Mouse (Mus musculus): Measurements from ENCODE around the gene Spns3. TPM values are rescaled to one million over a fixed set of nuclear protein-coding genes. Genes with fewer than 3 reads are reported as not detected.
A peak's percentile ranks its signal among the peaks of the same experiment; 100 is the strongest.

Gene Spns3
- polyA plus RNA-seq, 1 experiment = 13.2 TPM

DNA sequence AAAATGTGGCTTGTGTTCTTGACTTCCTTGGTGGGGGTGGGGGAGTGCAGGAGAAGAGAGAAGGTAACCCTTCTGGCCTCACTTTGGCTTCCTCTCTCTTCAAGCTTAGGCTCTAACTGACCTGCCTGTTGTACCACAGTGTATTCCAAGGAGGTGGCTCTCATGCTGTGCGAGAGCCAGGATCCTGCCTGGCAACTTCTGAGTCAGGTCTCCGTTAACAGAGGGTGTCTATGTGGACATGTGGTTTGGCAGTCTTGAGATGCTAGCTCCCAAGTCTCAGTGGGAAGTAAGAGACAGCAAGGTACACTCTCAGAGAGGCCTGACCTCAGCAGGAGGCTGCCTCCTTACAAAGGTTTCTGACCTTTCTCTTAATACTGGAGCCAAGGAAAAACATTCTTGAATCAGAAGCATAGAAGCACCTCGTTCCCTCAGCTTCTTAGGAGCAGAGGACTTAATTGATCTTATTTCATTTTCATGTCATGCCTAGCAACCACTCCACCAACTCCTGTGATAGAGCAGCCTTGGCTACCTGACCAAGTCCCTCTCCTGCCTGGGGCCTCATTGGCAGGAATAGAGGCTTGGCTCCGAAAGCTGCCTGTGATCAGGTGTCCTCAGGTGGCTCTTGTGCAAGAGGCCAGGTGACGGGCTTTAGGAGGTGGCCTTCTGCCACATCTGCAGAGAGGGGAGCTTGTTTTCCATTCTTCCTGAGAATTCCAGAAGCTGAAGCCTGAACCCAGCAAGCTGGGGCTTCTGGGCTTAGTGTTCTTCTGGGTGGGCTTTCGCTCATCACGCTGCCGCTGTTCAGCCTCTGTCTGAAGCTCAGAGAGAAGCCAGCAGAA is 31.5 kb upstream of the Spns3 start:
- Histone ChIP-seq H3K4me3 (replicated peaks; ENCODE audit: control insufficient read depth, low read depth, low read length) (no peak overlapping the region), H3K4me1 (ENCODE audit: control insufficient read depth, insufficient read depth, low read length) (no peaks in the 10 kb centered on the region), H3K27ac (ENCODE audit: control insufficient read depth, insufficient read depth, low read depth, low read length, poor library complexity) (no peak overlapping the region)
- TF ChIP-seq CTCF (IDR thresholded peaks at IDR 0.05; ENCODE audit: control insufficient read depth, insufficient read depth, low read length) (no peak), POLR2A (IDR thresholded peaks at IDR 0.05; ENCODE audit: borderline replicate concordance, control insufficient read depth, low read depth, low read length) (no peak)
- 84% methylated on average over 8 of the region's 8 CpGs for WGBS

DNA sequence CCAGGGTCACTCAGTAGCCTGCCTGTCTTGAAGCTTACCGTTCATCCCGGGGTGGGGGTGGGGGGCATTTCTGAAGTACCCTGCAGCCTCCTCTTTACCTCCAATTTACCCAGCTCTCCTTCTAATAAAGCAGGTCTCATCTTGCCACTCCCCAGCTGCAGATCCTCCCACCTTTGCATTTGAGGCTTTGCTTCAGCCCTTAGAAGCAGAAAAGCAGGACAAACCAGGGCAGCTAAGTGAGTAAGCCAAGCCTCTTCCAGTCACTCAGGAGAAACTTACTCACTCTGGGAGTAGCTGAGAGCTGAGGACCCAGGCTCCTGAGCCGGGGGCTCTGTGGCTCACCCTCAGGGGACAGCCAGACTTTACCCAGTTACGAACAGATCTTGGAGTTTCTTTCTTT is 28.2 kb upstream of the Spns3 start:
- 79% methylated on average over 4 of the region's 4 CpGs for WGBS
- no peaks in the 10 kb centered on the region for H3K4me1 ChIP-seq (ENCODE audit: control insufficient read depth, insufficient read depth, low read length)
- H3K4me3 ChIP-seq (replicated peaks; ENCODE audit: control insufficient read depth, low read depth, low read length) = no peak overlapping the region
- no peak overlapping the region for H3K27ac ChIP-seq (ENCODE audit: control insufficient read depth, insufficient read depth, low read depth, low read length, poor library complexity)
- TF ChIP-seq CTCF (IDR thresholded peaks at IDR 0.05; ENCODE audit: control insufficient read depth, insufficient read depth, low read length) (no peak), POLR2A (IDR thresholded peaks at IDR 0.05; ENCODE audit: borderline replicate concordance, control insufficient read depth, low read depth, low read length) (no peak)

DNA sequence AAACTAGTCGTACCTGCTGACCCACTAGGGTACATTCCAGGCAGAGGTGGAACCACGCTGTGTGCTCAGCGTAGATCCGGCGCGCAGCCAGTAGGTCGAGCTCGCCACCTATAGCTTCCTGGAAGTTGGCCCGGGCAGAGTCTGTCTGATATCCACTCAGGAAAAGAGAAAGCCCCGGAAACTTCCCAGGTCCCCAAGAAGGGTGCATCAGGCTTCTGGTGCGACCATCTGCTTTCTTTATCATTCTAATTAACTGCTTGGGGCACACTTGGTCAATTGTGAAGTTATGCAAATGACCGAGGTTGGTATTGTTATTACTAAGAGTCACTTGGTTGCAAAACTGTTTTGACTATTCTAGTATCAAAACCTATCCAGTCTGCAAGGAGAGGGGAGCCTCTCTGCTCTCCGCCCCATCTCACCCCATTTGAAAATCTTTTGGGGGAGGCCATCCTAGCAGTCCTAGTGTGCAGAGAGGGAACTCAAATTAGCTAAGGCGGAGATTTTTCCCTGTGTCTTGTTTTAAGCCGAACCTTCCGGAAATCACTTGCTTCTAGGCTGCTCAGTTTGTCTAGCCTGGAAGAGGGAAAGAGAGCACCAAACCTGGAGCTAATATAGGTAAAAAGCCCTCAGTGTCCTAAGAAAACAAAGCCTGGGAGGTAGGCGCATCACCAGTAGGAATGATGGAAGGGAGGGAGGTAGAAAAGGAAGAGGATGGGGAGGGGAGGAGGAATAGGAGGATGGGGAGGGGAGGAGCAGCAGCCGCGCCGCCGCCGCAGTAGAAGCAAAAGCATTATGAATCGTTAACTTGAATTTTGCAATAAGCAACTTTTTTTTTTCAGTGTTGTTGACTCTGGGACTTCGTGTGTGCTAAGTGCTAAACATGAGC is 26.4 kb upstream of the Spns3 start:
- Histone ChIP-seq H3K4me1 (ENCODE audit: control insufficient read depth, insufficient read depth, low read length) (no peaks in the 10 kb centered on the region), H3K27ac (ENCODE audit: control insufficient read depth, insufficient read depth, low read depth, low read length, poor library complexity) (no peak overlapping the region), H3K4me3 (replicated peaks; ENCODE audit: control insufficient read depth, low read depth, low read length) (peak overlapping the region; percentile 35)
- 10% methylated on average over 24 of the region's 24 CpGs for WGBS
- TF ChIP-seq CTCF (IDR thresholded peaks at IDR 0.05; ENCODE audit: control insufficient read depth, insufficient read depth, low read length) = 0 out of 2 replicates have a peak, but pooled peaks have one; percentile 17
- TF ChIP-seq POLR2A (IDR thresholded peaks at IDR 0.05; ENCODE audit: borderline replicate concordance, control insufficient read depth, low read depth, low read length) = no peak

- H3K27ac ChIP-seq (ENCODE audit: control insufficient read depth, insufficient read depth, low read depth, low read length, poor library complexity) = no peak overlapping the region
- WGBS = 72% methylated on average over 7 of the region's 7 CpGs
- no peaks in the 10 kb centered on the region for H3K4me1 ChIP-seq (ENCODE audit: control insufficient read depth, insufficient read depth, low read length)
- H3K4me3 ChIP-seq (replicated peaks; ENCODE audit: control insufficient read depth, low read depth, low read length) = no peak overlapping the region
- no peak for TF ChIP-seq CTCF (IDR thresholded peaks at IDR 0.05; ENCODE audit: control insufficient read depth, insufficient read depth, low read length)
- TF ChIP-seq POLR2A (IDR thresholded peaks at IDR 0.05; ENCODE audit: borderline replicate concordance, control insufficient read depth, low read depth, low read length) = no peak
Measured at GRCm38 (mm10) chr11:72576111-72576465, 25.8 kb upstream of the Spns3 start.

DNA sequence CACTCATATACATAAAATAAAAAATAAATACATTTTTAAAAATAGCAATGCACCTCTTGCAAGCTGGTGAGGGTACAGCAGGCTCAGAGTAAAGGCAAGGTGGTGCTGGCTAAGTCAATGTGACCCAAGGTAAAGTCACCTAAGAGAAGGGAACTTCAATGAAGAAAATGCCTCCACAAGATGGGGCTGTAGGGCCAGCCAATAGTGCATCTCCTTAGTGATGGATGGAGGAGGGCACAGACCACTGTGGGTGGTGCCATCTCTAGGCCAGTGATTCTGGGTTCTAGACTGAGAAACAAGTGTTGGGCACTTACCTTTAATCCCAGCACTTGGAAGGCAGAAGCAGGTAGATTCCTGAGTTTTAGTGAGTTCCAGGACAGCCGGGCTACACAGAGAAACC is 23.5 kb upstream of the Spns3 start:
- no peak overlapping the region for H3K4me3 ChIP-seq (replicated peaks; ENCODE audit: control insufficient read depth, low read depth, low read length)
- TF ChIP-seq CTCF (IDR thresholded peaks at IDR 0.05; ENCODE audit: control insufficient read depth, insufficient read depth, low read length) (peak; percentile 49), POLR2A (IDR thresholded peaks at IDR 0.05; ENCODE audit: borderline replicate concordance, control insufficient read depth, low read depth, low read length) (no peak)
- H3K27ac ChIP-seq (ENCODE audit: control insufficient read depth, insufficient read depth, low read depth, low read length, poor library complexity) = no peak overlapping the region
- whole genome bisulfite sequencing = 95% methylated on average over 1 of the region's 1 CpGs
- no peaks in the 10 kb centered on the region; the same call in 1 of the 2 replicates for H3K4me1 ChIP-seq (ENCODE audit: control insufficient read depth, insufficient read depth, low read length)

- Histone ChIP-seq H3K27ac (ENCODE audit: control insufficient read depth, insufficient read depth, low read depth, low read length, poor library complexity) (no peak overlapping the region), H3K4me1 (ENCODE audit: control insufficient read depth, insufficient read depth, low read length) (no peaks in the 10 kb centered on the region; the same call in 1 of the 2 replicates), H3K4me3 (replicated peaks; ENCODE audit: control insufficient read depth, low read depth, low read length) (no peak overlapping the region)
- WGBS = 2% methylated on average over 18 of the region's 18 CpGs
- TF ChIP-seq POLR2A (IDR thresholded peaks at IDR 0.05; ENCODE audit: borderline replicate concordance, control insufficient read depth, low read depth, low read length) = no peak
- peak; percentile 72 for TF ChIP-seq CTCF (IDR thresholded peaks at IDR 0.05; ENCODE audit: control insufficient read depth, insufficient read depth, low read length)
Measured at GRCm38 (mm10) chr11:72570319-72570979, 20.1 kb upstream of the Spns3 start.

- no peak overlapping the region for H3K27ac ChIP-seq (ENCODE audit: control insufficient read depth, insufficient read depth, low read depth, low read length, poor library complexity)
- TF ChIP-seq POLR2A (IDR thresholded peaks at IDR 0.05; ENCODE audit: borderline replicate concordance, control insufficient read depth, low read depth, low read length) (no peak), CTCF (IDR thresholded peaks at IDR 0.05; ENCODE audit: control insufficient read depth, insufficient read depth, low read length) (no peak)
- H3K4me3 ChIP-seq (replicated peaks; ENCODE audit: control insufficient read depth, low read depth, low read length) = no peak overlapping the region
- 76% methylated on average over 11 of the region's 11 CpGs for WGBS
- H3K4me1 ChIP-seq (ENCODE audit: control insufficient read depth, insufficient read depth, low read length) = no peaks in the 10 kb centered on the region; the same call in 1 of the 2 replicates
Measured at GRCm38 (mm10) chr11:72569671-72570318, 19.5 kb upstream of the Spns3 start.

Data from bone marrow, adult 2 months (tissue).